Mouse (Mus musculus) lung, postnatal 0 days (tissue): ENCODE measurements around the gene Fam110c.
"Not testable (repeated sequence)": the region's sequence is repeated elsewhere in the genome, so short reads cannot be mapped to it uniquely, and the experiment has no call there.

ENCODE experiments used
- CTCF ChIP-seq: IDR thresholded peaks from 2 replicates; pipeline ENCODE4 v1.5.1; 2016; ENCODE audit warnings: antibody characterized with exemption, mild to moderate bottlenecking
- EP300 ChIP-seq: IDR thresholded peaks from 2 replicates; pipeline ENCODE4 v1.6.1; 2016; ENCODE audit warnings: antibody characterized with exemption, mild to moderate bottlenecking, control low read depth

GRCm38 (mm10) chr12:31074355-31074786 lies 710 bp downstream of the Fam110c start:
- TF ChIP-seq CTCF, EP300: not testable (repeated sequence)
